Mouse (Mus musculus): ENCODE results near the gene Dmpk. TPM values are rescaled to one million over a fixed set of nuclear protein-coding genes. Genes with fewer than 3 reads are reported as not detected.

Dmpk gene
- polyA plus RNA-seq (2014; fragmentation: Nextera tagmentation; extraction: Ambion mirVana), result 7.1 and 9.4 TPM in 2 replicates

DNA sequence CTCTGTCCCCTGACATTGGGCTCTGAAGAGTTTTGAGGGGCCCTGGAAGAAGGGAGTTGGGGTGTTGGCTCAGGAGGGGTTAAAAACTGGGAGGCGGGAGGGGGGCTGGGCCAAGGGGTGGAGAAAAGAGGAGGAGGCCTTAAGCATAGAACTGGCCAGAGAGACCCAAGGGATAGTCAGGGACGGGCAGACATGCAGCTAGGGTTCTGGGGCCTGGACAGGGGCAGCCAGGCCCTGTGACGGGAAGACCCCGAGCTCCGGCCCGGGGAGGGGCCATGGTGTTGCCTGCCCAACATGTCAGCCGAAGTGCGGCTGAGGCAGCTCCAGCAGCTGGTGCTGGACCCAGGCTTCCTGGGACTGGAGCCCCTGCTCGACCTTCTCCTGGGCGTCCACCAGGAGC lies at the start of gene Dmpk:
TSS of gene Dmpk (plus strand) at position 149 of the 400 bp plus-strand sequence.
- WGBS, result 56% methylated on average over 10 of the region's 10 CpGs
- Histone ChIP-seq H3K9ac (replicated peaks; ENCODE audit: low read depth, low read length) (no peak within 1 kb of the TSS), H3K27ac (ENCODE audit: low read depth, low read length) (no peak within 1 kb of the TSS), H3K4me1 (ENCODE audit: control insufficient read depth, insufficient read depth, low read length) (no peaks in the 10 kb centered on the region), H3K4me2 (ENCODE audit: low read depth, low read length) (no peak within 1 kb of the TSS), H3K9me3 (ENCODE audit: control insufficient read depth, low read length) (no peaks in the 10 kb centered on the region), H3K27me3 (ENCODE audit: control insufficient read depth, insufficient read depth, low read length) (no peaks in the 10 kb centered on the region), H3K36me3 (ENCODE audit: control insufficient read depth, insufficient read depth, low read length) (peaks cover 42% of the 10 kb centered on the region), H3K4me3 (ENCODE audit: low read depth, low read length) (no peak within 1 kb of the TSS)
- ATAC-seq (ENCODE audit: low read depth), result no peak

DNA sequence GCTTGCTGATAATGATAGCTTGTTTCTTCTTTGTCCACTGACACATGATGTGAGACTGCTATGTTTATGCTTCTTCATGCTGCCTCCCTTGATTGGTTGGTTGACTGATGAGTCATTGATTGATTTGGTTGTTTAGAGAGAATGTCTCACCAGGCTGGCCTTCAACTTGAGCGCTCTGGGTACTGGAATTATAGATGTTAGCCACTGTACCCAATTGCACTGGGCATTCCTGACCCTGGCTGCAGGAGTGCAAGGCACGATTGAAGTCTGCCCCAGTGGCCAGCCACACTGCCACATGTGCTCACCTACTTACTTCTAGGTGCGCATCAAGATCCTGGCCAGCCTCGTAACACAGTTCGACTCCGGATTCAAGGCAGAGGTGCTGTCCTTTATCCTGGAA lies 39.0 kb upstream of the Dmpk start:
- H3K27me3 ChIP-seq (ENCODE audit: control insufficient read depth, insufficient read depth, low read length), result no peaks in the 10 kb centered on the region
- WGBS, result 98% methylated on average over 6 of the region's 6 CpGs
- H3K36me3 ChIP-seq (ENCODE audit: control insufficient read depth, insufficient read depth, low read length), result peaks cover 80% of the 10 kb centered on the region
- H3K9me3 ChIP-seq (ENCODE audit: control insufficient read depth, low read length), result no peaks in the 10 kb centered on the region
- no peak overlapping the region for H3K4me2 ChIP-seq (ENCODE audit: low read depth, low read length)
- no peak overlapping the region for H3K9ac ChIP-seq (replicated peaks; ENCODE audit: low read depth, low read length)
- H3K4me3 ChIP-seq (ENCODE audit: low read depth, low read length), result no peak overlapping the region
- no peak overlapping the region for H3K27ac ChIP-seq (ENCODE audit: low read depth, low read length)
- no peak for ATAC-seq (ENCODE audit: low read depth)
- H3K4me1 ChIP-seq (ENCODE audit: control insufficient read depth, insufficient read depth, low read length), result no peaks in the 10 kb centered on the region

DNA sequence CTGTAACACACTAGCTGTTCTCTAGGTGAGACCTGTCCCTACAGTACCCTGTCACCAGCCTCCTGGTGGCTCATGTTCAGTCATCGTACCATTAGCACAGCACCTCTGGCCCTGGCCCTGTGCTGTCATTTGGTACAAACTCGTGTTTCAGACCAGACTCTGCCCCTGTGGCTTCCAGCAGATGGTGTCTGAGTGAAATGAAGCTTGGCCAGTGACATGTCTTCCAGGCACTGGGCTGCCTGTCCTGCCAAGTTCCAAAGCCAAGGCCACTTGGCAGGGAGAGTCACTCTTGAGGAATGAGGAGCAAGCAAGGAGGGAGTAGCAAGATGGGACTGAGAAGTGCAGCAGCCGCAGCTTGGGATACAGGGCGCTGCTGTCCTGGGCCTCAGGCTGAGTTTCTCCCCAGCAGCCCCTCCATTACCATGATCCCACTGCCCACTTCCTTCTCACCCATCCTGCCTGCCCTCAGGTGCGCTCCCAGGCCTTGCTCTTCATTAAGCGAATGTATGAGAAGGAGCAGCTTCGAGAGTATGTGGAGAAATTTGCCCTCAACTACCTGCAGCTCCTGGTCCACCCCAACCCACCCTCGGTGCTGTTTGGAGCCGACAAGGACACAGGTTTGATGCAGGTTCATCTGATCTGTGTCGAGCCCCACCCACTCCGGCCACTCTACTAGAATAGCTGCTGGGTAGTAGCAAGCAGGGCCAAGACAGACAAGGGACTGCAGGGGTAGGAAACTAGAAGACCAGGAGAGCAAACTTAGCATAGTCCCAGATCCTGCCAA lies 37.2 kb upstream of the Dmpk start:
- peaks cover 74% of the 10 kb centered on the region for H3K36me3 ChIP-seq (ENCODE audit: control insufficient read depth, insufficient read depth, low read length)
- no peaks in the 10 kb centered on the region for H3K27me3 ChIP-seq (ENCODE audit: control insufficient read depth, insufficient read depth, low read length)
- 94% methylated on average over 11 of the region's 11 CpGs for WGBS
- H3K4me1 ChIP-seq (ENCODE audit: control insufficient read depth, insufficient read depth, low read length), result no peaks in the 10 kb centered on the region
- no peak overlapping the region for H3K4me3 ChIP-seq (ENCODE audit: low read depth, low read length)
- ATAC-seq (ENCODE audit: low read depth), result no peak
- H3K27ac ChIP-seq (ENCODE audit: low read depth, low read length), result no peak overlapping the region
- H3K9ac ChIP-seq (replicated peaks; ENCODE audit: low read depth, low read length), result no peak overlapping the region
- no peaks in the 10 kb centered on the region for H3K9me3 ChIP-seq (ENCODE audit: control insufficient read depth, low read length)
- no peak overlapping the region for H3K4me2 ChIP-seq (ENCODE audit: low read depth, low read length)

DNA sequence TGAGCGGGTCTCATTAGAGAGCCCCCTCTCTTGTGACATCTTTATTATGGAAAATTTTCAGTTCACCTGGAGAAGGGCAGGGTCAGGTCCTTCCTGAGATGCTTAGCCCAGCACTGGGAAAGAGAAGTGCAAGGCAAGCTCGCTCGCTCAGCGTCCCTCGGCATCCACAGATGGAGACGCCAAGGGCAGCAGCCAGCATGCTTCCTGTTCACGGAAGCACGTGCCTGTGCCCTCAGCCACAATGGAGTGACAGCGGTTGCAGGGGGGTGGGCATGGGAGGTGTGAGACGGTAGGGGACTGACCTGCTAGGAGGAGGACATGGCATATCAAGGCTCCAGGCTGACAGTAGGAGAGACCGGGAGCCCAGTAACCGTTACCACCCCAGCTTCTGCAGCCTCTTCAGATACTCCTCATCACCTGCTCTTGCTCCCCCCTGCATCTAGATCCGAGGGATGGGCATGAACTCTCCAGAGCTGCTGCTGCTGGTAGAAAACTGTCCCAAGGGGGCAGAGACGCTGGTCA lies 35.6 kb upstream of the Dmpk start:
- H3K36me3 ChIP-seq (ENCODE audit: control insufficient read depth, insufficient read depth, low read length), result peaks cover 59% of the 10 kb centered on the region
- no peaks in the 10 kb centered on the region for H3K27me3 ChIP-seq (ENCODE audit: control insufficient read depth, insufficient read depth, low read length)
- no peak for ATAC-seq (ENCODE audit: low read depth)
- no peak overlapping the region for H3K9ac ChIP-seq (replicated peaks; ENCODE audit: low read depth, low read length)
- no peak overlapping the region for H3K4me3 ChIP-seq (ENCODE audit: low read depth, low read length)
- H3K4me2 ChIP-seq (ENCODE audit: low read depth, low read length), result no peak overlapping the region
- 93% methylated on average over 14 of the region's 14 CpGs for WGBS
- H3K9me3 ChIP-seq (ENCODE audit: control insufficient read depth, low read length), result no peaks in the 10 kb centered on the region
- no peak overlapping the region for H3K27ac ChIP-seq (ENCODE audit: low read depth, low read length)
- H3K4me1 ChIP-seq (ENCODE audit: control insufficient read depth, insufficient read depth, low read length), result no peaks in the 10 kb centered on the region

DNA sequence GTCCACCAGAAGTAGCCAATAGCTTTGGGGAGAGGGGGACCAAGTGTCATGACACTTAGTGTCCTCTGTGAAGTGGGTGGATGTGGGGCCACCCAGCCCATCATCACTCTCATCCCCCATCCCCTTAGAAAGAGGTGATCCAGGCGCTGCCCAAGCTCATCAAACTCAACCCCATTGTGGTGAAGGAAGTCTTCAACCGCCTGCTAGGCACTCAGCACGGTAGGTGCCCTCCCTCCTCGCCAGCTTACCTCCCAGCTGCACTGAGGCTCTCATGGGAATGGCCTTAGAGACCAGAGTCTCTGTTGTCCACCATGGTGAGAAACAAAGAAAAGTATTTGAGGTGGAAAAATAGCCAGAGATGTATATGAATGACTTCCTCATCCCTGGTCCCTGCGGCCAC lies 34.4 kb upstream of the Dmpk start:
- no peaks in the 10 kb centered on the region for H3K4me1 ChIP-seq (ENCODE audit: control insufficient read depth, insufficient read depth, low read length)
- no peak overlapping the region for H3K9ac ChIP-seq (replicated peaks; ENCODE audit: low read depth, low read length)
- no peak for ATAC-seq (ENCODE audit: low read depth)
- H3K27ac ChIP-seq (ENCODE audit: low read depth, low read length), result no peak overlapping the region
- no peak overlapping the region for H3K4me2 ChIP-seq (ENCODE audit: low read depth, low read length)
- H3K36me3 ChIP-seq (ENCODE audit: control insufficient read depth, insufficient read depth, low read length), result peaks cover 54% of the 10 kb centered on the region
- no peaks in the 10 kb centered on the region for H3K9me3 ChIP-seq (ENCODE audit: control insufficient read depth, low read length)
- 92% methylated on average over 5 of the region's 5 CpGs for WGBS
- no peaks in the 10 kb centered on the region for H3K27me3 ChIP-seq (ENCODE audit: control insufficient read depth, insufficient read depth, low read length)
- no peak overlapping the region for H3K4me3 ChIP-seq (ENCODE audit: low read depth, low read length)

DNA sequence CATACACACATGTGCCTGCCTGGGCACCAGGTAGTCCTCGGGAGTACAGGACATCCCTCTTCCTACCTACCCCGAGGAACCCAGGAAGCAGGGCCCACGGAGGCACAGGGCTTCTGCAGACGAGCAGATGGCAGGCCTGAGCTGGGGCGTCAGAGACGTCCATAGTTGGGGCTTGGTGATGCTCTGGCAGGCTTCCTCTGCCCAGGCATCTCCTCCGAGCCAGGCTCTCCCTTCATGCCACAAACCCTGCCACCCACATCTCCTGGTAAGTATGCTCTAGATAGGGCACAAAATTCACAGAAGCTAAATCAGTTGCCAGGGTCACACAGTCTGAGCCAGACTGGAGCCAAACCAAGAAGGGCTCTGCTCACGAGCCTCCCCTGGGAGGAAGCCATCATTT lies 33.5 kb upstream of the Dmpk start:
- Histone ChIP-seq H3K9ac (replicated peaks; ENCODE audit: low read depth, low read length) (no peak overlapping the region), H3K27me3 (ENCODE audit: control insufficient read depth, insufficient read depth, low read length) (no peaks in the 10 kb centered on the region), H3K36me3 (ENCODE audit: control insufficient read depth, insufficient read depth, low read length) (peaks cover 44% of the 10 kb centered on the region), H3K4me1 (ENCODE audit: control insufficient read depth, insufficient read depth, low read length) (no peaks in the 10 kb centered on the region), H3K4me2 (ENCODE audit: low read depth, low read length) (no peak overlapping the region), H3K9me3 (ENCODE audit: control insufficient read depth, low read length) (no peaks in the 10 kb centered on the region), H3K27ac (ENCODE audit: low read depth, low read length) (no peak overlapping the region), H3K4me3 (ENCODE audit: low read depth, low read length) (no peak overlapping the region)
- ATAC-seq (ENCODE audit: low read depth), result no peak
- 94% methylated on average over 8 of the region's 8 CpGs for WGBS

DNA sequence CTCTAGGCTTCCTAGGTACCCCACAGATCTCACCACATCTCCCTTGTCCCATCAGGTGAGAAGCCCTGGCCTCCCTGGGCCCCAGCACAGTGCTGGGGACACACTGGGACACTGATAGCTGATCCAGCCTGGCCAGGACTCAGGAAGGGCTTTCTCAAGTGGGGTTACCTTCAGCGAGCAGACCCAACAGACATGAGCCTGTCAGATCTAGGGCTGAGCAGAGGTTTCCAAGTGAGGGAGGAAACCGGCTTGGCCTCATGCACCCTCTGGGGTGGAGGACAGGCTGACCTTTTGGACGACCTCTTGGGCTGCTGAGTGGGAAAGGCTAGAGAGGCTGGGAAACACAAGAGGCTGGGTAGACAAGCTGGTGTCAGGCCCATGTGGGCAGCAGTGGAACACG lies 32.5 kb upstream of the Dmpk start:
- H3K9me3 ChIP-seq (ENCODE audit: control insufficient read depth, low read length), result no peaks in the 10 kb centered on the region
- 78% methylated on average over 4 of the region's 4 CpGs for WGBS
- no peaks in the 10 kb centered on the region for H3K4me1 ChIP-seq (ENCODE audit: control insufficient read depth, insufficient read depth, low read length)
- no peak for ATAC-seq (ENCODE audit: low read depth)
- no peaks in the 10 kb centered on the region for H3K27me3 ChIP-seq (ENCODE audit: control insufficient read depth, insufficient read depth, low read length)
- no peak overlapping the region for H3K27ac ChIP-seq (ENCODE audit: low read depth, low read length)
- peaks cover 35% of the 10 kb centered on the region for H3K36me3 ChIP-seq (ENCODE audit: control insufficient read depth, insufficient read depth, low read length)
- H3K9ac ChIP-seq (replicated peaks; ENCODE audit: low read depth, low read length), result no peak overlapping the region
- H3K4me3 ChIP-seq (ENCODE audit: low read depth, low read length), result no peak overlapping the region
- H3K4me2 ChIP-seq (ENCODE audit: low read depth, low read length), result no peak overlapping the region

DNA sequence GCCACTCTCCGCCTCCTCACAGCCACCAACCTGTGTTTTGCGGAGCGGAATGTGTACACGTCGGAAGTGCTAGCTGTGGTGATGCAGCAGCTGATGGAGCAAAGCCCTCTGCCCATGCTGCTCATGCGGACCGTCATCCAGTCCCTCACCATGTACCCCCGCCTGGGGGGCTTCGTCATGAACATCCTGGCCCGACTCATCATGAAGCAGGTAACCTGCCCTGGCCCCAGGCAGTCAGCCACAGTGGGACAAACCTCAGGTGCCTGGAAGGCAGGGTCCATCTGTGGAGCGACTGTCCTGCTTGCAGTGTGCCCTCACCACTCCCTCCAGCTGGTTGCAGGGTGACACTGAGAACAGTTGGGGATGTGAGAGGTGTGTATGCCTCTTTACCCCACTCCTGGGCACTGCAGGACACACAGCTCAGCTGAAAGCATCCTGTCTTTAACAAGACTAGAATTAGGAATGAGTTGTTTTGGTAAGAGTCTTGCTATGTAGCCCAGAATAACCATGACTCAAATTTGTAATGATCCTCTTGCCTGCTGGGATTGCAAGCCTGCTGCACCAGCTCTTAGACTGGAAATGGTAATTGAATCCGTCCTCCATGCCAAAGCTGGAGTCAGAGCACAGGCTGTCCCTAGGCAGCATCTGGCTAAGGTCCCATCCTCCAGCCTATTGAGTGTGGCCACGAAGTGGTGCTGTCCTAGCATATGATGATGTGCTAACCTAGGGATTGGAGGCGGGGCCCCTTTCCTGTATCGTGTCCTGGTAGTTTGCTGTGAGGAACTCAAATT lies 31.1 kb upstream of the Dmpk start:
- Histone ChIP-seq H3K9me3 (ENCODE audit: control insufficient read depth, low read length) (no peaks in the 10 kb centered on the region), H3K27me3 (ENCODE audit: control insufficient read depth, insufficient read depth, low read length) (no peaks in the 10 kb centered on the region), H3K27ac (ENCODE audit: low read depth, low read length) (no peak overlapping the region), H3K36me3 (ENCODE audit: control insufficient read depth, insufficient read depth, low read length) (peaks cover 21% of the 10 kb centered on the region), H3K4me3 (ENCODE audit: low read depth, low read length) (no peak overlapping the region), H3K4me2 (ENCODE audit: low read depth, low read length) (no peak overlapping the region), H3K4me1 (ENCODE audit: control insufficient read depth, insufficient read depth, low read length) (no peaks in the 10 kb centered on the region), H3K9ac (replicated peaks; ENCODE audit: low read depth, low read length) (no peak overlapping the region)
- 91% methylated on average over 15 of the region's 15 CpGs for WGBS
- no peak for ATAC-seq (ENCODE audit: low read depth)

DNA sequence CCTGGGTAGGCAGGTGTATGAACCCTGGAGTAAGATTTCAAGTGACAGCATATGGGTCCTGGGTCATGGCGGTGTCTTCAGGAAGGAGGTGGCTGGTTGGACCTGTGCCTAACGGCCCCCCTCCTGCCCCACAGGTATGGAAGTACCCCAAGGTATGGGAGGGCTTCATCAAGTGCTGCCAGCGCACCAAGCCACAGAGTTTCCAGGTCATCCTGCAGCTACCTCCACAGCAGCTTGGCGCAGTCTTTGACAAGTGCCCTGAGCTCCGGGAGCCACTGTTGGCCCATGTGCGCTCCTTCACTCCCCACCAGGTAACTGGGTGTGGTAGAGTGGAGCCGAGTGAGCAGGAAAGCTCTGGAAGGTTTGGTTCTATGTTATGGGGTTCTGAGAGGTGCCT lies 30.5 kb upstream of the Dmpk start:
- H3K27me3 ChIP-seq (ENCODE audit: control insufficient read depth, insufficient read depth, low read length), result no peaks in the 10 kb centered on the region
- H3K27ac ChIP-seq (ENCODE audit: low read depth, low read length), result no peak overlapping the region
- 94% methylated on average over 7 of the region's 7 CpGs for WGBS
- H3K36me3 ChIP-seq (ENCODE audit: control insufficient read depth, insufficient read depth, low read length), result peaks cover 20% of the 10 kb centered on the region
- no peaks in the 10 kb centered on the region for H3K4me1 ChIP-seq (ENCODE audit: control insufficient read depth, insufficient read depth, low read length)
- H3K9ac ChIP-seq (replicated peaks; ENCODE audit: low read depth, low read length), result no peak overlapping the region
- H3K9me3 ChIP-seq (ENCODE audit: control insufficient read depth, low read length), result no peaks in the 10 kb centered on the region
- no peak overlapping the region for H3K4me3 ChIP-seq (ENCODE audit: low read depth, low read length)
- no peak overlapping the region for H3K4me2 ChIP-seq (ENCODE audit: low read depth, low read length)
- ATAC-seq (ENCODE audit: low read depth), result no peak

Data from neural tube, embryonic 14.5 days (tissue).